Mouse (Mus musculus): Measurements from ENCODE around the gene Timm13. TPM values are rescaled to one million over a fixed set of nuclear protein-coding genes. Genes with fewer than 3 reads are reported as not detected.

Gene Timm13
- 306 and 335 TPM in 2 replicates for polyA plus RNA-seq (2015; fragmentation: Nextera tagmentation; extraction: Ambion mirVana)

- H3K36me3 ChIP-seq, result peaks cover 60% of the 10 kb centered on the region
- H3K9me3 ChIP-seq, result no peaks in the 10 kb centered on the region
- H3K4me3 ChIP-seq, result peak within 1 kb of the TSS; percentile 91
- peaks cover 22% of the 10 kb centered on the region for H3K4me1 ChIP-seq
- peak within 1 kb of the TSS; percentile 88 for H3K9ac ChIP-seq
- H3K27me3 ChIP-seq, result peaks cover 5% of the 10 kb centered on the region; the same call in 1 of the 2 replicates
- peak within 1 kb of the TSS; percentile 81 for H3K27ac ChIP-seq
- peak within 1 kb of the TSS; percentile 97 for H3K4me2 ChIP-seq (replicated peaks)
- under 1% methylated on average over 72 of the region's 72 CpGs for WGBS
- peak; percentile 95 for ATAC-seq (ENCODE audit: low FRiP score, low read depth)
These were observed at the start of gene Timm13 for GRCm38 (mm10) chr10:80900318-80901247. Gene Timm13 (minus strand): TSS chr10:80900969.

GRCm38 (mm10) chr10:80950314-80950713 is 49.5 kb upstream of the Timm13 start:
- no peaks in the 10 kb centered on the region for H3K9me3 ChIP-seq
- H3K4me2 ChIP-seq (replicated peaks), result no peak overlapping the region
- peaks cover 22% of the 10 kb centered on the region for H3K4me1 ChIP-seq
- no peaks in the 10 kb centered on the region for H3K36me3 ChIP-seq
- H3K9ac ChIP-seq, result no peak overlapping the region
- peaks cover 4% of the 10 kb centered on the region; the same call in 1 of the 2 replicates for H3K27me3 ChIP-seq
- H3K4me3 ChIP-seq, result no peak overlapping the region
- 32% methylated on average over 5 of the region's 5 CpGs for WGBS
- no peak overlapping the region for H3K27ac ChIP-seq
- ATAC-seq (ENCODE audit: low FRiP score, low read depth), result no peak

- no peak overlapping the region for H3K4me3 ChIP-seq
- H3K27ac ChIP-seq, result no peak overlapping the region
- peaks cover 14% of the 10 kb centered on the region for H3K4me1 ChIP-seq
- H3K9me3 ChIP-seq, result no peaks in the 10 kb centered on the region
- ATAC-seq (ENCODE audit: low FRiP score, low read depth), result no peak
- WGBS, result 69% methylated on average over 3 of the region's 3 CpGs
- H3K9ac ChIP-seq, result no peak overlapping the region
- no peaks in the 10 kb centered on the region for H3K36me3 ChIP-seq
- H3K27me3 ChIP-seq, result peaks cover 4% of the 10 kb centered on the region; the same call in 1 of the 2 replicates
- H3K4me2 ChIP-seq (replicated peaks), result no peak overlapping the region
These were observed 48.3 kb upstream of the Timm13 start for GRCm38 (mm10) chr10:80949081-80949480.

DNA sequence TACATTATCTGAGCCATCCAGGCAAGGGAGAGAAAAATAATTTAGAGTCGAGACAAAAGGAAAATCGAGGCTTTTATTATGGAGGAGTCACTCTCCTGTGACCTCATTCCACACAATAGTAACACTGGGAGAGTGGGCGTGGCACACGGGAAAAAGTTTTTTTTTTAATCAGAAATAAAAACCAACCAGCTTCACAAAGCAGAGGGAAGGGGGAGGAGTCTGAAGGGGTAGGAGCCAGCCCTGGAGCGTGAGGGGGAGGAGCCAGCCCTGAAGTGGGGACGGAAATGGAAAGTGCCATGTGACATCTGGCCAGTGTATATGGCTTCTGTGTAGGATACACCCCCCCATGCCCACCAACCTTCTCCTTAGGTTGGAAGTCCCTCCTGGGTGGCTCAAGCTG is 47.8 kb upstream of the Timm13 start:
- Histone ChIP-seq H3K36me3 (no peaks in the 10 kb centered on the region), H3K4me3 (no peak overlapping the region), H3K4me1 (peaks cover 14% of the 10 kb centered on the region), H3K9me3 (no peaks in the 10 kb centered on the region), H3K9ac (no peak overlapping the region), H3K4me2 (replicated peaks) (no peak overlapping the region), H3K27me3 (peaks cover 4% of the 10 kb centered on the region; the same call in 1 of the 2 replicates), H3K27ac (no peak overlapping the region)
- ATAC-seq (ENCODE audit: low FRiP score, low read depth), result no peak
- 36% methylated on average over 6 of the region's 6 CpGs for WGBS

- Histone ChIP-seq H3K36me3 (no peaks in the 10 kb centered on the region), H3K4me1 (peaks cover 14% of the 10 kb centered on the region), H3K4me3 (no peak overlapping the region), H3K9me3 (no peaks in the 10 kb centered on the region), H3K27me3 (peaks cover 4% of the 10 kb centered on the region; the same call in 1 of the 2 replicates), H3K27ac (peak overlapping the region; percentile 52; the same call in 1 of the 2 replicates), H3K4me2 (replicated peaks) (no peak overlapping the region), H3K9ac (peak overlapping the region; percentile 31; the same call in 1 of the 2 replicates)
- ATAC-seq (ENCODE audit: low FRiP score, low read depth), result no peak
- 40% methylated on average over 2 of the region's 2 CpGs for WGBS
These were observed 47.0 kb upstream of the Timm13 start for GRCm38 (mm10) chr10:80947802-80948201.

GRCm38 (mm10) chr10:80946684-80947437 is 46.1 kb upstream of the Timm13 start:
- 61% methylated on average over 14 of the region's 14 CpGs for WGBS
- Histone ChIP-seq H3K27ac (no peak overlapping the region), H3K4me2 (replicated peaks) (no peak overlapping the region), H3K9ac (no peak overlapping the region), H3K27me3 (peaks cover 4% of the 10 kb centered on the region; the same call in 1 of the 2 replicates), H3K36me3 (no peaks in the 10 kb centered on the region), H3K9me3 (no peaks in the 10 kb centered on the region), H3K4me3 (no peak overlapping the region), H3K4me1 (peaks cover 14% of the 10 kb centered on the region)
- no peak for ATAC-seq (ENCODE audit: low FRiP score, low read depth)

DNA sequence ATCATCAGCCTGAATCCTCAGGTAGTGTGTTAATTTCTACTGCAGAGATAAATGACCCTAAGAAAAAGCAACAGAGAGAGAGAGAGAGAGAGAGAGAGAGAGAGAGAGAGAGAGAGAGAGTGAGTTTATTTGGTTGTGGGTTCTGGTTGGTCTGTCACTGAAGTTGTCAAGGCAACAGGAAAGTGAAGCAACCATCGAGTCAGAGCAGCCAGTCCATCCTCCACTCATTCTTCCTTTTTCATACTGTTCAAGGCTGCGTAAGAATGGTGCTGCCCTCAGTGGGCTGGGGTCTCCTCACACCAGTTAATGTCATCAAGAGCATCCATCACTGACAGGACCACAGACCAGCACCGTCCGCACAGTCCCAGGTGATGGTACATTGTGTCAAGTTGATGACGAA is 43.5 kb upstream of the Timm13 start:
- ATAC-seq (ENCODE audit: low FRiP score, low read depth), result no peak

DNA sequence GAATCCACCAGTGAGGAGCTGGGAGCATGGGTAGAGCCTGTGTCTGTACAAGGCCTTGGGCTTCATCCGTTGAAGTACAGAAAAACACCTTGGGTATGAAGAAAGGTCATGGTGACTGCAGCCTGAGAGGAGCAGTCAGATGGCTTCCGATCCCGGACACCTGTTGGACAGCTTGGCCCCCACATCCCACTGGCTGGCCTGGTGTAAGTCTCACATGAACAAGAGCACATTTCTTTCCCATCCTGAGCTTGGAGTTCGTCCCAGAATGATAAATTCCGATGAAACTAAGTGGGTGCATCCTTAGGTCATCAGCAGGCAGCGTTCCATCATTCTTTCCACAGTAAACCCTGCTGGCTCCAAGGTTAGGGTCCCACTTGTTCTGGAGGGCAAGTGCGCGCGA is 42.9 kb upstream of the Timm13 start:
- 81% methylated on average over 9 of the region's 9 CpGs for WGBS
- peak overlapping the region; percentile 36; the same call in 1 of the 2 replicates for H3K9ac ChIP-seq
- H3K4me1 ChIP-seq, result peaks cover 42% of the 10 kb centered on the region
- no peak overlapping the region for H3K4me3 ChIP-seq
- no peaks in the 10 kb centered on the region for H3K9me3 ChIP-seq
- H3K27me3 ChIP-seq, result no peaks in the 10 kb centered on the region
- no peak overlapping the region for H3K4me2 ChIP-seq (replicated peaks)
- H3K27ac ChIP-seq, result no peak overlapping the region
- ATAC-seq (ENCODE audit: low FRiP score, low read depth), result no peak
- no peaks in the 10 kb centered on the region for H3K36me3 ChIP-seq

More for the DNA sequence above, 43.5 kb upstream of the Timm13 start:
- Histone ChIP-seq H3K4me1 (peaks cover 37% of the 10 kb centered on the region), H3K36me3 (no peaks in the 10 kb centered on the region), H3K9me3 (no peaks in the 10 kb centered on the region), H3K4me3 (no peak overlapping the region), H3K4me2 (replicated peaks) (no peak overlapping the region), H3K27ac (no peak overlapping the region), H3K27me3 (no peaks in the 10 kb centered on the region), H3K9ac (no peak overlapping the region)
- 88% methylated on average over 5 of the region's 5 CpGs for WGBS

GRCm38 (mm10) chr10:80942919-80943318 is 42.1 kb upstream of the Timm13 start:
- H3K4me1 ChIP-seq, result peaks cover 46% of the 10 kb centered on the region
- WGBS, result 51% methylated on average over 8 of the region's 8 CpGs
- H3K4me3 ChIP-seq, result no peak overlapping the region
- no peak overlapping the region for H3K9ac ChIP-seq
- H3K27ac ChIP-seq, result no peak overlapping the region
- ATAC-seq (ENCODE audit: low FRiP score, low read depth), result no peak
- H3K9me3 ChIP-seq, result no peaks in the 10 kb centered on the region
- H3K4me2 ChIP-seq (replicated peaks), result no peak overlapping the region
- H3K36me3 ChIP-seq, result no peaks in the 10 kb centered on the region
- H3K27me3 ChIP-seq, result no peaks in the 10 kb centered on the region

DNA sequence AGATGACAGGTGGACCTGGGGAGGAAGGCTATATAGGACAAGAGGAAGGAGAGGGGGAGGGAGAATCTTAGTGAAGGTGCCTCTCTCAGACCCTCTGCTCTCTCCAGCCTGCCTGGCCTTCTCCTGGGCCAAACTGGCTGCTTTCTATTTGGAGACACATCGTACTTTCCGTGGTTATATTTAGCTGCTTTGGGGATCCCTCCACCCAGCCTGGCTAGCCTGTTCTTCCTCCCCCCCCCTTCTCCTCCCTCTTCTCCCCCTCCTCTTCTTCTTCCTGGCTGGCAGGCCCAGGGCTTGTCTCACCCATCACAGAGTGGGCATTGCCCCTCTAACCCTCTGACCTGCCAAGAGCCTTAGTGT is 40.2 kb upstream of the Timm13 start:
- Histone ChIP-seq H3K4me3 (no peak overlapping the region), H3K4me2 (replicated peaks) (peak overlapping the region; percentile 71; the same call in 1 of the 2 replicates), H3K27me3 (no peaks in the 10 kb centered on the region), H3K9ac (peak overlapping the region; percentile 59), H3K36me3 (no peaks in the 10 kb centered on the region), H3K9me3 (no peaks in the 10 kb centered on the region), H3K27ac (peak overlapping the region; percentile 90; the same call in 1 of the 2 replicates), H3K4me1 (peaks cover 55% of the 10 kb centered on the region)
- ATAC-seq (ENCODE audit: low FRiP score, low read depth), result no peak
- WGBS, result 69% methylated on average over 2 of the region's 2 CpGs

DNA sequence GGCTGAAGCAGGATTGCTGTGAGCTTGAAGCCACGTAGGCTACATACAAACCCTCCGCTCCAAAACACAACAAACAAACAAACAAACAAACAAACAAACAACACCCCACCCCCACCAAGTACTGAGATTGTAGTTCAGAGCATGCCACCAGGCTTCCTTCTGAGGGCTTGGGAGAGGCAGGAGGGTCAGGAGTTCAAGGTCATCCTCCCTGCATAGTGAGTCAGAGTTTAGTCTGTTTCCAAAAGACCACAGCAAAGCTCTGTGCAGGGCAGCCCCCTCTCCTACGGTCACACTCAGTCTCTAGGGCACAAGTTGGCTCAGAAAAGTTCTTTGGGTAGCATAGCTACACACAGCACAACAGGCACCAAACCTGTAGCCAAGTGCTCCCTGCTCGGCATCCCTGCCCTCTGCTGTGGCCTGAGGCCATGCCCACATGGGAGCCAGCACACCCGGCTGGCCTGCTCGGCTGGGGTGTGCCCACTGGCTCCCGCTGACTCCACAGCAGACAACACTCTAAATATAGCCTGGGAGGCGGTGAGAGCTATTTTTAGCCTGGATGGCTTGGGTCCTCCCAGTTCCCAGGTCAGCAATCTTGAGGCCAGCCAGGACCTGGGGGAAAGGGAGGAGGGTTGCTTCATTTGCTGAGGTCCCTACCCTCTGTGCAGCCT is 39.7 kb upstream of the Timm13 start:
- no peak; the same call in 1 of the 2 replicates for ATAC-seq (ENCODE audit: low FRiP score, low read depth)
- H3K9ac ChIP-seq, result peak overlapping the region; percentile 59
- 39% methylated on average over 8 of the region's 8 CpGs for WGBS
- H3K27ac ChIP-seq, result peak overlapping the region; percentile 90
- peaks cover 60% of the 10 kb centered on the region for H3K4me1 ChIP-seq
- H3K27me3 ChIP-seq, result no peaks in the 10 kb centered on the region
- no peaks in the 10 kb centered on the region for H3K9me3 ChIP-seq
- peak overlapping the region; percentile 71 for H3K4me2 ChIP-seq (replicated peaks)
- no peaks in the 10 kb centered on the region for H3K36me3 ChIP-seq
- peak overlapping the region; percentile 38; the same call in 1 of the 2 replicates for H3K4me3 ChIP-seq

All from limb, embryonic 13.5 days (tissue).